Mouse (Mus musculus) embryonic fibroblast, embryonic 13.5 days (primary cell): ENCODE results near the gene Olfr1046.

Source experiments
- CTCF ChIP-seq: IDR thresholded peaks from 2 replicates; pipeline ENCODE4 v1.5.1; 2011; ENCODE audit warnings: mild to moderate bottlenecking, control low read depth, low read length, moderate library complexity, borderline replicate concordance; ENCODE audit not compliant: insufficient read depth
- POLR2A ChIP-seq: IDR thresholded peaks from 2 replicates; pipeline ENCODE4 v1.6.1; 2011; ENCODE audit warnings: low read depth, mild to moderate bottlenecking, control low read depth, low read length, moderate library complexity

DNA sequence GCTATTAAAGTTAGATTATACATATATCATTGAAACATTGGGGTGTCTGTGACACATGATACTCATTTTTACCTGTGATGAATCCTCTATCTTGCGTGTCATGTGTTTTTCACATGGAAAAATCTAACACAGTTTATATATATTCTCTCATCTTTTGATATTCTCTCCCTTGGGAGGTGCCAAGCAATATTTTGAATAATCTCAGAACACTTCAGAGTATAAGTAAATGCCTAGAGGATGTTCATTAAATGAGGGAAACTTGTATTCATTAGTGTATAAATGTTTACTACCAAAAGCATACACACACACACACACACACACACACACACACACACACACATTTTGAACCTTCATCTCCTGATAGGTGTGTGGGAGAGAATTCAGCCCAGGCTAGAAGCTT lies 12.2 kb upstream of the Olfr1046 start, which contains the start of gene Olfr1047:
- TF ChIP-seq POLR2A (no peak), CTCF (no peak)
